Mouse (Mus musculus): ENCODE measurements around the gene Fam241b. TPM values are rescaled to one million over a fixed set of nuclear protein-coding genes. Genes with fewer than 3 reads are reported as not detected.
"Not testable (repeated sequence)": the region's sequence is repeated elsewhere in the genome, so short reads cannot be mapped to it uniquely, and the experiment has no call there.

Fam241b gene
- total RNA-seq, 2 experiments from 2014 or later, result 3.1 to 4.1 TPM

DNA sequence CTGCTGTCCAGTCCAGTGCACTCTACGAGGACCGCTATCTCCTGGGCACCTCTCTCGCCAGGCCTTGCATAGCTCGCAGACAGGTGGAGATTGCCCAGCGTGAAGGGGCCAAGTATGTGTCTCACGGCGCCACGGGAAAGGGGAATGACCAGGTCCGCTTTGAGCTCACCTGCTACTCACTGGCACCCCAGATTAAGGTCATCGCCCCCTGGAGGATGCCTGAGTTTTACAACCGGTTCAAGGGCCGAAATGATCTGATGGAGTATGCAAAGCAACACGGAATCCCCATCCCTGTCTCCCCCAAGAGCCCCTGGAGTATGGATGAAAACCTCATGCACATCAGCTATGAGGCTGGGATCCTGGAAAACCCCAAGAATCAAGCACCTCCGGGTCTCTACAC, 72.4 kb downstream of the Fam241b start:
- DNase-seq, result not testable (repeated sequence)

- DNase-seq, result no peak
These were observed 73.1 kb downstream of the Fam241b start for GRCm38 (mm10) chr10:62070636-62071035.

DNA sequence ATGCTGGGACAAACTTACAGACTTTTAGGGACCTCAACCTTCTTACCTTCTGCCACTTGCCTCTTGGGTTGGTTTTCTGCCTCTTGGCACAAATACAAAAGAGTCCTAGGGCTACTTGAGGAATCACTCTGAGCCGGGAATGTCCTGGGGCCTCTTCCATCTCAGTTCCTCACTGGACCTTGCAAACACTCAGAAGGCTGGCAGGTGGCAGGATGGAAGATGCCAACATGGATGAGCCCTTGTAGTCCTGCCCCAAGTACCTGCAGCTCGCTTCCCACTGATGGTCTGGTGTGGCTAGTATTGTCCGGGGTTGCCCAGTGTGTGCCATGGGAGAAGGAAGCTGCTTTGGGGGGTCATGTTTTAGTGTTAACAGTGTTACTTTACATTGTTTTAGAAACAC, 73.8 kb downstream of the Fam241b start:
- no peak for DNase-seq

GRCm38 (mm10) chr10:62069398-62069797, 74.3 kb downstream of the Fam241b start:
- no peak for DNase-seq

- DNase-seq, result peak; percentile 21 to 32
These were observed 75.2 kb downstream of the Fam241b start for GRCm38 (mm10) chr10:62068532-62068931.

DNA sequence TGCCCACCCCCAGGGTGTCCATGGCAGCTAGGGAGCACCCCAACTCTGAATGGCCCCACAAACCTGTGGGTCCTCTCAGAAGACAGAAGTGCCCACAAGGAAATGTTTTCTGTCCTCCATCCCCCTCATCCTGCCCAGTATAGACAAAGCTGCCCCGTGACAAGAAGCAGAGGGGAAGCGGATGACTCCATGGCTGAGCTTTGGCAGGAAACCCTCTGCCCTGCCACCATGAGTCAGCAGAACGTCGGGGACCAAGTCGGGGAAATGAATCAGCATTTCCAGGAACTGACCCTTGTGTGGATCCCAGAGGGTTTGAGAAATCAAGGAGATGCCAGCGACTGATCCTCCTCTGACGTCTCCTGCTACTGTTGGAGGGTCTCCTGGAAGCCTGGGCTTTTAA, 77.5 kb downstream of the Fam241b start:
- DNase-seq, result peak in 1 of 2 experiments; percentile 6

DNA sequence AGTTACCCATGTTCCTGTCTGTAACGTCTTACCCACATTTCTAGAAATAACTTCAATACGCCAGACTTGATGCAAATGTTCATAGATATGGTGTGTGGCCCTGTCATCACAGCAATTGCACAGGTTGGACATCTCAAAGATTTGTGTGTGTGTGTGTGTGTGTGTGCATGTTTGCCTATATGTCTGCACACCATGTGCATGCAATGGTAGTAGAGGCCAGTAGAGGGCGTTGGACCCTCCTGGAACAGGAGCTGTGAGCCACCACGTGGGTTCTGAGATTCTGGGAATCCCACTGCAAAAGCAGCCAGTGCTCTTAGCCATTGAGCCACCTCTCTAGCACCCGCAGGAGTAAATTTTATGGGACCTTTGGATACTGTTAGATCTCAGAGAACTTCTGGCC, 80.9 kb downstream of the Fam241b start:
- DNase-seq, result no peak

- DNase-seq, result no peak
These were observed 82.6 kb downstream of the Fam241b start for GRCm38 (mm10) chr10:62060969-62061678.

DNA sequence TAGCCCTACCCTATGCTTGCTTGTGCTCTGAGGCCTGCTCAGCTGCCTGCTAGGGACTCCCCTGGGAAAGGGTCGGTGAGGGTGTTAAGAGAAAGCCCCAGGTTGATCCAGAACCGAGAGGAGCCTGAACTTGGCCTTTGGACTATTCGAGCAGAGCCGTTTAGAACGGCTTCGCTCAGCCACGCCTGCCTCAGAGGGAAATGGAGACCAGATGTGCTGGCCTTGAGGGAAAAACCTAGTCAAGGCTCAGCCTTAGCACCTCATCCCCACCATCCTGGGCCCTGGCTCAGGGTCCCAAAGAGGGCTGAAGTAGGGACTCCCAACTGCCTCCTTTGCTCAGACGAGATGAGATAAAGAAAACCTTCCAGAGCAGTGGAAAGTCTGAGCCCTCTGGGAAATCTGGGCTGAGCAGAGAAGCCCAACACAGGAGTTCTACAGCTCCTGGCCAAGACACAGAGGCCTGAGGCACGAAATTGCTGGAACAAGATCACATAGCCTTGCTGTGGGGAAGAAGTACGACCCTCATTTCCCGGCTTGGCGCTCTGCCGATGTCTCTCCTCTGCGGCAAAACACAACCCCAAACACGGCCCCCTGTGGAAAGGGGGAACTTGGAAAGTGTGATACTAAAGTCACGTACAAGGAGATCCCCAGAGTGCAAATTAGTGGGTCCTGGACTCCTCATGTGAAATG, 83.4 kb downstream of the Fam241b start:
- DNase-seq, result no peak

GRCm38 (mm10) chr10:62058508-62059375, 85.0 kb downstream of the Fam241b start:
- DNase-seq, result no peak

Other genes with a start within 250 kb of the Fam241b start
- under 1 TPM; 0.49 to 0.72 TPM for gene Col13a1, start 164.8 kb downstream of the Fam241b start, total RNA-seq (2021)
- gene Neurog3, start 10.8 kb downstream of the Fam241b start, total RNA-seq (2021), result not detected
- 1 to 10 TPM; 6.6 to 8.8 TPM for gene Tspan15, start 87.3 kb upstream of the Fam241b start, total RNA-seq (2021)
- gene Tacr2, start 108.5 kb upstream of the Fam241b start, total RNA-seq (2021), result not detected
- gene Hk1, start 236.0 kb upstream of the Fam241b start, total RNA-seq (2021), result 100 to 1,000 TPM; 104 to 110 TPM

Measured in heart, adult 18-20 months (tissue).